Mouse (Mus musculus) olfactory bulb, adult 2 months (tissue): ENCODE results near the gene Aldh4a1. TPM values are rescaled to one million over a fixed set of nuclear protein-coding genes. Genes with fewer than 3 reads are reported as not detected.

Experiments used
- H3K27ac ChIP-seq: fragments of 200-500 bp; 2 replicates; pipeline ENCODE4 v1.5.1; 2012; ENCODE audit warnings: low read depth, low read length; ENCODE audit not compliant: insufficient read depth
- H3K4me1 ChIP-seq: fragments of 200-500 bp; 2 replicates; pipeline ENCODE4 v1.6.1; 2012; ENCODE audit warnings: low read length; ENCODE audit not compliant: control insufficient read depth, insufficient read depth
- H3K4me3 ChIP-seq: fragments of 200-500 bp; 2 replicates; pipeline ENCODE4 v1.5.1; 2012; ENCODE audit warnings: mild to moderate bottlenecking, low read depth, low read length, moderate library complexity; ENCODE audit not compliant: insufficient read depth
- CTCF ChIP-seq: fragments of 200-500 bp; IDR thresholded peaks from 2 replicates; pipeline ENCODE4 v1.5.1; 2012; ENCODE audit warnings: low read depth, mild to moderate bottlenecking, low read length, moderate library complexity; ENCODE audit not compliant: insufficient read depth
- POLR2A ChIP-seq: fragments of 200-500 bp; IDR thresholded peaks from 2 replicates; pipeline ENCODE4 v1.6.1; 2012; ENCODE audit warnings: mild to moderate bottlenecking, low read depth, low read length, moderate library complexity; ENCODE audit not compliant: insufficient read depth
- WGBS: fragments of 180-500 bp; shearing (Covaris S2); methylation state at CpG from one replicate; pipeline ENCODE4 v1.1.7; 2018; 5-methylcytosine and 5-hydroxymethylcytosine counted together
- polyA plus RNA-seq: library from polyadenylated mRNA; stranded (reverse); fragments of >200 nt; gene quantifications from 2 replicates; pipeline ENCODE4 v1.2.4, GENCODE M21; 2012; ENCODE audit warnings: low replicate concordance; ENCODE audit not compliant: missing spikeins, insufficient read depth, insufficient read length

The Aldh4a1 gene
- not detected in 2 replicates for polyA plus RNA-seq

- WGBS = 0% methylated on average over 32 of the region's 38 CpGs
- peaks cover 19% of the 10 kb centered on the region for H3K4me1 ChIP-seq
- TF ChIP-seq POLR2A = peak; percentile 94
- TF ChIP-seq CTCF = no peak
- peak within 1 kb of the TSS; percentile 67 for H3K4me3 ChIP-seq
- peak within 1 kb of the TSS; percentile 92 for H3K27ac ChIP-seq
These were observed at the start of gene Aldh4a1 for GRCm38 (mm10) chr4:139622373-139623282. Gene Aldh4a1, plus strand, starts transcription at chr4:139622866.

GRCm38 (mm10) chr4:139572928-139573512 is 49.6 kb upstream of the Aldh4a1 start:
- Histone ChIP-seq H3K4me3 (no peak overlapping the region), H3K4me1 (peaks cover 25% of the 10 kb centered on the region), H3K27ac (no peak overlapping the region)
- TF ChIP-seq POLR2A (no peak), CTCF (no peak)
- WGBS = 95% methylated on average over 12 of the region's 12 CpGs

- Histone ChIP-seq H3K4me3 (peak overlapping the region; percentile 90), H3K27ac (peak overlapping the region; percentile 80), H3K4me1 (peaks cover 32% of the 10 kb centered on the region)
- WGBS = 2% methylated on average over 52 of the region's 52 CpGs
- TF ChIP-seq POLR2A = peak; percentile 79
- TF ChIP-seq CTCF = peak; percentile 63
These were observed 48.4 kb upstream of the Aldh4a1 start for GRCm38 (mm10) chr4:139574156-139574798.

GRCm38 (mm10) chr4:139574799-139575672 is 47.6 kb upstream of the Aldh4a1 start:
- under 1% methylated on average over 111 of the region's 111 CpGs for WGBS
- Histone ChIP-seq H3K4me3 (peak overlapping the region; percentile 90), H3K4me1 (peaks cover 38% of the 10 kb centered on the region), H3K27ac (peak overlapping the region; percentile 75)
- TF ChIP-seq CTCF = no peak
- TF ChIP-seq POLR2A = no peak

- Histone ChIP-seq H3K4me3 (peak overlapping the region; percentile 90), H3K27ac (peak overlapping the region; percentile 75), H3K4me1 (peaks cover 44% of the 10 kb centered on the region)
- 11% methylated on average over 14 of the region's 14 CpGs for WGBS
- TF ChIP-seq CTCF (no peak), POLR2A (no peak)
These were observed 47.0 kb upstream of the Aldh4a1 start for GRCm38 (mm10) chr4:139575673-139576003.

GRCm38 (mm10) chr4:139576251-139576880 is 46.3 kb upstream of the Aldh4a1 start:
- no peak overlapping the region for H3K27ac ChIP-seq
- H3K4me3 ChIP-seq = peak overlapping the region; percentile 90
- TF ChIP-seq POLR2A (no peak), CTCF (no peak)
- peaks cover 51% of the 10 kb centered on the region for H3K4me1 ChIP-seq
- 58% methylated on average over 14 of the region's 14 CpGs for WGBS

GRCm38 (mm10) chr4:139577006-139577405 is 45.7 kb upstream of the Aldh4a1 start:
- WGBS = 87% methylated on average over 7 of the region's 7 CpGs
- Histone ChIP-seq H3K27ac (no peak overlapping the region), H3K4me3 (peak overlapping the region; percentile 90)

DNA sequence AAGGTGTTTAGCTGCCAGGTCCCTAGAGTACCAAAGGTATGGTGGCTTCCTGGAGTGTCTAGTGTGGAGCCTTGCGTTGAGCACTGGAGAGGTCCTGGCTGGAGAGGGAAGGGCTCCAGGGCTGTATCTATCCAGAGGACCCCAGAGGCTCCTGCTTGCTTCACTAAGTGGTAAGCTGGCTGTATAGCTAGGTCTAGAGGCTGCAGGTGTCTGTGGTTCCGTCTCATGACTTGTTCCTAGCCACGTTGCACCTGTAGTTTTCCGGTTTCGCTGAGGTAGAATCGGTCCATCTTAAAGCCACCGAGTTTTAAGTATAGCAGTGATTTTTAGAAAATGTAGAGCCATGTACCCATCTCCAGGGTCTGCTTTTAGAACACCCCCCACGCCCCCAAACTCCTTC is 44.3 kb upstream of the Aldh4a1 start:
- TF ChIP-seq CTCF (no peak), POLR2A (no peak)
- no peak overlapping the region for H3K4me3 ChIP-seq
- H3K4me1 ChIP-seq = peaks cover 67% of the 10 kb centered on the region
- WGBS = 85% methylated on average over 8 of the region's 8 CpGs
- H3K27ac ChIP-seq = no peak overlapping the region

More at GRCm38 (mm10) chr4:139577006-139577405, 45.7 kb upstream of the Aldh4a1 start:
- TF ChIP-seq POLR2A (no peak), CTCF (no peak)
- H3K4me1 ChIP-seq = peaks cover 57% of the 10 kb centered on the region
